Mouse (Mus musculus): ENCODE results near the gene Cabp7. TPM values are rescaled to one million over a fixed set of nuclear protein-coding genes. Genes with fewer than 3 reads are reported as not detected.

Gene Cabp7
- polyA plus RNA-seq, 1 experiment from 2014 or later, result 3.3 TPM

DNA sequence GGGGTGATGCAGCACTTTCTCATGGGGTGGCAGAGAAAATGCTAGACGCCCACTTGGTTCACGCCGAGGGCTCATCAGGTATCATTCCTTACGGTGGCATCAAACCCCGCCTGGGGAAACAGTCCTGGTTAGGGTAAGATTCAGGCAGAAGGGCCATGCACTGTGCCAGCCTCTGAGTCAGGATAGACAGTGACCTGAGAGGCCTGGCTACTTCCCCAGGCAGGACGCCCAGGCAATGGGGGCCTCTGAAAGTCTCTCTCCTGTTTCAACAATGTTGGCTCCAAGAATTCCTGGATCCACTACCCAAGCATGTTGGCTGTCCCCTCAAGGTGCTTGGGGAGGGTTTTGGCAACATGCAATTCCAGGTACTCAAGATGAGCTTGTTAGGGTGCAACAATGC lies 23.3 kb upstream of the Cabp7 start:
- H3K27me3 ChIP-seq (ENCODE audit: control insufficient read depth, insufficient read depth, low read length), result no peaks in the 10 kb centered on the region
- peaks cover 13% of the 10 kb centered on the region; the same call in 1 of the 2 replicates for H3K4me1 ChIP-seq (ENCODE audit: control insufficient read depth, insufficient read depth, low read length)
- H3K4me3 ChIP-seq (ENCODE audit: low read depth, low read length), result no peak overlapping the region
- 93% methylated on average over 6 of the region's 6 CpGs for WGBS
- H3K36me3 ChIP-seq (ENCODE audit: control insufficient read depth, insufficient read depth, low read length), result no peaks in the 10 kb centered on the region
- ATAC-seq (ENCODE audit: low read depth), result no peak
- H3K27ac ChIP-seq (ENCODE audit: low read depth, low read length), result no peak overlapping the region
- H3K9ac ChIP-seq (replicated peaks; ENCODE audit: low read depth, low read length), result no peak overlapping the region
- no peaks in the 10 kb centered on the region for H3K9me3 ChIP-seq (ENCODE audit: control insufficient read depth, low read length)
- no peak overlapping the region for H3K4me2 ChIP-seq (ENCODE audit: low read depth, low read length)

DNA sequence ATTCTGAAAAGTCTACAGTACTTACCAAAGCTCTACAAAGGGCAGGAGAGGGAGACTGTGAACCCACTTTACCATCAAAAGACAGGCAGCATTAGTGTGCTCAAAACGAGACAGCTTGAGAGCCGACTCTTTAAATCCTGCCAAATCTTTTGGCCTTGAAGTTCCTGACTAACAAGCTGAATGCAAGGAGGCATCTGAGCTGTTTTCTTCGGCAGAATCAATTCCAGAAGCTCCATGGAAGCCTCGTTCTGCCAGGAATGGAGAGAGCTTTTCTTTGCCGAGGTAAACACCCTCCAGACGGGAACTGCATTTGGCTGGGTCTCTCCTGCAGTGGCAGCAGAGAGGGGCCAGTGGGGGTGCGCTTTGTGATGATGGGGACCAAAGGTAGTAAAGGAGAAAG lies 22.7 kb upstream of the Cabp7 start:
- ATAC-seq (ENCODE audit: low read depth), result no peak
- H3K9me3 ChIP-seq (ENCODE audit: control insufficient read depth, low read length), result no peaks in the 10 kb centered on the region
- WGBS, result 78% methylated on average over 7 of the region's 7 CpGs
- H3K4me1 ChIP-seq (ENCODE audit: control insufficient read depth, insufficient read depth, low read length), result peaks cover 11% of the 10 kb centered on the region; the same call in 1 of the 2 replicates
- no peak overlapping the region for H3K27ac ChIP-seq (ENCODE audit: low read depth, low read length)
- no peaks in the 10 kb centered on the region for H3K27me3 ChIP-seq (ENCODE audit: control insufficient read depth, insufficient read depth, low read length)
- no peaks in the 10 kb centered on the region for H3K36me3 ChIP-seq (ENCODE audit: control insufficient read depth, insufficient read depth, low read length)
- H3K4me2 ChIP-seq (ENCODE audit: low read depth, low read length), result no peak overlapping the region
- no peak overlapping the region for H3K9ac ChIP-seq (replicated peaks; ENCODE audit: low read depth, low read length)
- no peak overlapping the region for H3K4me3 ChIP-seq (ENCODE audit: low read depth, low read length)

DNA sequence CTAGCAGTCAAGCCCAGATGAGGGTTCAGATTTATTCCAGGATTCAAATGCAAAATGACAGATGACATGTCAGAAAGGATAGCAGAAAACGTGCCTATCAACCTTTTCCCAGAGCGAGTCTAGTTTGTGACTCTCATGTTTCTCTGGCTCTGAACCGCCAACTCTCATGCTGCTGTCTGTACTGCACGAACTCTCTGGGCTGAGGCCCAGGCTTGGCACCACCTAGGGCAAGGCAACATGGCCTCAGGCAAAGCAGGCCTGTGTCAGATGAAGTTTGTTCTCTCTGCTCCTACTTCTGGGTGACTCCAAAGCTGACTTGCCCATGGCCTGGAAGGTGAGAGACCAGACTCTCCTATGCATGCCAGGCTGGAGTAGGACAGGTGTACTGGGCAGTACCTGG lies 21.8 kb upstream of the Cabp7 start:
- H3K9me3 ChIP-seq (ENCODE audit: control insufficient read depth, low read length), result no peaks in the 10 kb centered on the region

DNA sequence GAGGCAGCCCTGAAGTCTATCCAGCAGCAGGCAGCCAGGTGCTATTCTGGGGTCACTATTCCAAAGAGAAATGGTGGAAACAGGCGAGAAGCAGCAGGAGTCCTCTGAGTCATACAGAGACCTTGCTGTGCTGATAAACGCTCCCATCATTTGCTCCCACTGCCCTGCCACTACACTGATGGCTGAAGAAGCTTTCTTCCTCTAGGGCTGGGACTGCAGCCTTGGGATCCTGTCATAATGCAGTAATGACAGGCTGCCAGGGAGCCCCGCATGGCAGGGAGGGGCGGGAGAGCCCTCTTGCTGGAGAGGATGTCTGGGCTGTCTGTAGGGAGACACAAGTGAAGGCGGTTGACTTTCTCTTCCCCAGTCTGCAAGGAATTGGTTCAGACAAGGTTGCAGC lies 17.9 kb upstream of the Cabp7 start:
- Histone ChIP-seq H3K4me3 (ENCODE audit: low read depth, low read length) (no peak overlapping the region), H3K4me1 (ENCODE audit: control insufficient read depth, insufficient read depth, low read length) (peaks cover 24% of the 10 kb centered on the region), H3K27ac (ENCODE audit: low read depth, low read length) (no peak overlapping the region), H3K9me3 (ENCODE audit: control insufficient read depth, low read length) (no peaks in the 10 kb centered on the region), H3K27me3 (ENCODE audit: control insufficient read depth, insufficient read depth, low read length) (no peaks in the 10 kb centered on the region), H3K9ac (replicated peaks; ENCODE audit: low read depth, low read length) (no peak overlapping the region), H3K36me3 (ENCODE audit: control insufficient read depth, insufficient read depth, low read length) (no peaks in the 10 kb centered on the region), H3K4me2 (ENCODE audit: low read depth, low read length) (no peak overlapping the region)
- WGBS, result 68% methylated on average over 5 of the region's 5 CpGs
- ATAC-seq (ENCODE audit: low read depth), result no peak

More for the DNA sequence above, 21.8 kb upstream of the Cabp7 start:
- Histone ChIP-seq H3K4me3 (ENCODE audit: low read depth, low read length) (no peak overlapping the region), H3K27ac (ENCODE audit: low read depth, low read length) (no peak overlapping the region), H3K27me3 (ENCODE audit: control insufficient read depth, insufficient read depth, low read length) (no peaks in the 10 kb centered on the region), H3K9ac (replicated peaks; ENCODE audit: low read depth, low read length) (no peak overlapping the region), H3K4me1 (ENCODE audit: control insufficient read depth, insufficient read depth, low read length) (peaks cover 4% of the 10 kb centered on the region), H3K4me2 (ENCODE audit: low read depth, low read length) (no peak overlapping the region), H3K36me3 (ENCODE audit: control insufficient read depth, insufficient read depth, low read length) (no peaks in the 10 kb centered on the region)
- ATAC-seq (ENCODE audit: low read depth), result no peak
- 85% methylated on average over 4 of the region's 4 CpGs for WGBS

DNA sequence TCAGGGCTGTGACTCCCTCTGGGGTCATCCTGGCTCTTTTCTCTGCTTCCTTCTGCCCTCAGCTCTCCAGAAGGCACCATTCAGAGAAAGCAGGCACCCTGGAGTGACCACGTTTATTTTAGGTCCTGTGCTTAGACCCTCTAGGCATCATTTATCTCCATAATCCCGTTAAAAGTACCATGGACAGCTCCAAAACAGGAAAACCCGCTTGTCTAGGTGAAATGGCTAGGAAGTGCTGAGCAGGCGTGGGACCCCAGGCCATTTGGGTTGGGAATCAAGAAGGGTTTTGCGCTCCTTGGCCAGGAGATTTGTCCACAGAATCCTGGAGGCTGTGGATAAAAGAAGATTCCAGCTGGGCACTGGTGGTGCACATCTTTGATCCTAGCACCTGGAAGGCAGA lies 17.1 kb upstream of the Cabp7 start:
- Histone ChIP-seq H3K9me3 (ENCODE audit: control insufficient read depth, low read length) (no peaks in the 10 kb centered on the region), H3K27me3 (ENCODE audit: control insufficient read depth, insufficient read depth, low read length) (no peaks in the 10 kb centered on the region), H3K4me1 (ENCODE audit: control insufficient read depth, insufficient read depth, low read length) (peaks cover 24% of the 10 kb centered on the region), H3K4me2 (ENCODE audit: low read depth, low read length) (no peak overlapping the region), H3K27ac (ENCODE audit: low read depth, low read length) (no peak overlapping the region), H3K4me3 (ENCODE audit: low read depth, low read length) (no peak overlapping the region), H3K36me3 (ENCODE audit: control insufficient read depth, insufficient read depth, low read length) (no peaks in the 10 kb centered on the region), H3K9ac (replicated peaks; ENCODE audit: low read depth, low read length) (no peak overlapping the region)
- WGBS, result 23% methylated on average over 5 of the region's 5 CpGs
- no peak for ATAC-seq (ENCODE audit: low read depth)

DNA sequence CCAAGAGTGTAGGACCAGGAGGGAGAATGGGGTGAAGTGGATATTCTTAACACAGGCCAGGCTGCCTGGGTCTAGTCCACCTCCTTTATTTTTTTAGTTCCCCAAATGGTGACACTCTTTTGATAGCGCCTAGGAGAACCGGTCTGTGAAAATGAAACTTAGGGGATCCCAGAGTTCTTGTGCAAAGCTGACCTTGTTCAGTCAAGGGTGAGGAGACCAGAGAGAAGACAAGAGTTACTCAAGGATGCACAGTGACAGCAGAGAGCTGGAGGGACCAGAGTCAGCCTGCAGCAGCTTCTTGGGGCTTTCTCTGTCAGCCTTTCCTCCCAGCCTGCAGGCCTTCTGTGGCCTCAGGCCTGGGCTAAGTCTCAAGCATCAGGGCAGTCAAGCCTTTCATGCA lies 15.9 kb upstream of the Cabp7 start:
- Histone ChIP-seq H3K36me3 (ENCODE audit: control insufficient read depth, insufficient read depth, low read length) (no peaks in the 10 kb centered on the region), H3K27me3 (ENCODE audit: control insufficient read depth, insufficient read depth, low read length) (no peaks in the 10 kb centered on the region), H3K9me3 (ENCODE audit: control insufficient read depth, low read length) (no peaks in the 10 kb centered on the region), H3K9ac (replicated peaks; ENCODE audit: low read depth, low read length) (no peak overlapping the region), H3K4me1 (ENCODE audit: control insufficient read depth, insufficient read depth, low read length) (peaks cover 27% of the 10 kb centered on the region), H3K4me3 (ENCODE audit: low read depth, low read length) (no peak overlapping the region), H3K4me2 (ENCODE audit: low read depth, low read length) (no peak overlapping the region), H3K27ac (ENCODE audit: low read depth, low read length) (peak overlapping the region; percentile 35; the same call in 1 of the 2 replicates)
- ATAC-seq (ENCODE audit: low read depth), result no peak
- WGBS, result 20% methylated on average over 2 of the region's 2 CpGs

DNA sequence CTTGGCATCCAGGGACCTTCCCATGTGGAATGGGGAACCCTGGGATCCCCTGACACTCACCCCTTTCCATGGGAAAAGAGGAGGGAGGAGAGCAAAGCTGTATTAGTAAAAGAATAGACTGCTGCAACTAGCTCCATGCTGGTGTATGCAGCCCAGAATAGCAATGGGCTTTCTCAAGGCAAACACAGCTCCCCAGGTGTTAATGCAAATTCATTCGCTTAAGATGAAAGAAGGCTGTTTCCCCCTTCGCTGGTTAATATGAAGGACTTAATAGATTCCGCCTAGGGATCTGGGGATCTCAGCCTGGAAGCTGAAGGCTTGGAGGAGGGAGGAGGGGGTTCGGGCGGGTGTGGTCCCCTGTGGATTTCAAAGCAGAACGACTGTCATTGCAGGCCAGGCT lies 15.4 kb upstream of the Cabp7 start:
- H3K4me1 ChIP-seq (ENCODE audit: control insufficient read depth, insufficient read depth, low read length), result peaks cover 27% of the 10 kb centered on the region
- H3K9me3 ChIP-seq (ENCODE audit: control insufficient read depth, low read length), result no peaks in the 10 kb centered on the region
- WGBS, result 12% methylated on average over 6 of the region's 6 CpGs
- no peaks in the 10 kb centered on the region for H3K27me3 ChIP-seq (ENCODE audit: control insufficient read depth, insufficient read depth, low read length)
- peak overlapping the region; percentile 35; the same call in 1 of the 2 replicates for H3K27ac ChIP-seq (ENCODE audit: low read depth, low read length)
- H3K4me2 ChIP-seq (ENCODE audit: low read depth, low read length), result no peak overlapping the region
- ATAC-seq (ENCODE audit: low read depth), result no peak
- no peak overlapping the region for H3K4me3 ChIP-seq (ENCODE audit: low read depth, low read length)
- no peak overlapping the region for H3K9ac ChIP-seq (replicated peaks; ENCODE audit: low read depth, low read length)
- no peaks in the 10 kb centered on the region for H3K36me3 ChIP-seq (ENCODE audit: control insufficient read depth, insufficient read depth, low read length)

DNA sequence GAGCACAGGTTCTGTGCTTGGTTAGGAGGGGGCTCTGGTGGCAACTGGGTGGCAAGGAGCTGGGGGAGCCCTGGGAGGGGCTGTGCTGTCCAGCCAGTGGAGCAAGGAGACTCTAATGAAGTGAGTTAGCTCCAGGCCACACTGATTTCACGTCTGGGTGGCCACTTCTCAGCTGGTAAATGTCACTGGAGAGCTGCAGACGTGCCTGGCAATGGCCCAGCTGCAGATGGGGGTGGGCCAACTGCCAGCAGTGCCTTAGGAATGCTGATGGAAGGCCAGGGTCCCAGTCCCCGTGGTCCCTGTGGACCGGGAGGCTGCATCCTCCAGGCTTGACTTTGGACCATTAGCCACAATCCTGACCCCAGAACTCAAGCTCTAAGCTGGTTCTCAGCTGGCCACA lies 13.9 kb upstream of the Cabp7 start:
- peak; percentile 28 for ATAC-seq (ENCODE audit: low read depth)
- H3K27ac ChIP-seq (ENCODE audit: low read depth, low read length), result 0 out of 2 replicates have a peak overlapping the region, but pooled peaks have one; percentile 28
- no peak overlapping the region for H3K4me2 ChIP-seq (ENCODE audit: low read depth, low read length)
- no peak overlapping the region for H3K4me3 ChIP-seq (ENCODE audit: low read depth, low read length)
- 3% methylated on average over 4 of the region's 4 CpGs for WGBS
- H3K27me3 ChIP-seq (ENCODE audit: control insufficient read depth, insufficient read depth, low read length), result no peaks in the 10 kb centered on the region
- no peaks in the 10 kb centered on the region for H3K36me3 ChIP-seq (ENCODE audit: control insufficient read depth, insufficient read depth, low read length)
- peaks cover 27% of the 10 kb centered on the region for H3K4me1 ChIP-seq (ENCODE audit: control insufficient read depth, insufficient read depth, low read length)
- no peak overlapping the region for H3K9ac ChIP-seq (replicated peaks; ENCODE audit: low read depth, low read length)
- H3K9me3 ChIP-seq (ENCODE audit: control insufficient read depth, low read length), result no peaks in the 10 kb centered on the region

DNA sequence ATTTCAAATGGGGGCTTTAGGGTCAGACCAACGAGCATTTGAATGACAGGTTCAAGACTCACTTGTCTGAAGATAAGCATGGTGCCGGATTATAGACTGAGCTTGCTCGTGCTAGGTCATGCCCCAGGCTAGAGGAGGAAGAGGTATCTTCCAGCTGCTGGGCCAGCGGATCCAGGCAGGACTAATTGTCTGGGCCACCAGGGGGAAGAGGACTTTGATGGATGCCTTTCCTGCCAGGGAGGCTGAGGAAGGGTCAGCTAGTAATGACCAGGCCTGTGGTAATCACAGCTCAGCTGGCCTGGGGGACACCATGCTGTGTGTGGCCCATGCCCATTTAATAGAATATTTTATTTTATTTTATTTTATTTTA lies 11.2 kb upstream of the Cabp7 start:
- Histone ChIP-seq H3K27me3 (ENCODE audit: control insufficient read depth, insufficient read depth, low read length) (no peaks in the 10 kb centered on the region), H3K9ac (replicated peaks; ENCODE audit: low read depth, low read length) (no peak overlapping the region), H3K4me3 (ENCODE audit: low read depth, low read length) (no peak overlapping the region), H3K9me3 (ENCODE audit: control insufficient read depth, low read length) (no peaks in the 10 kb centered on the region), H3K4me2 (ENCODE audit: low read depth, low read length) (no peak overlapping the region), H3K27ac (ENCODE audit: low read depth, low read length) (no peak overlapping the region), H3K36me3 (ENCODE audit: control insufficient read depth, insufficient read depth, low read length) (no peaks in the 10 kb centered on the region), H3K4me1 (ENCODE audit: control insufficient read depth, insufficient read depth, low read length) (peaks cover 26% of the 10 kb centered on the region)
- ATAC-seq (ENCODE audit: low read depth), result no peak
- 10% methylated on average over 4 of the region's 4 CpGs for WGBS

All from neural tube, embryonic 14.5 days (tissue).